Mouse (Mus musculus) liver, embryonic 14.5 days (tissue): Measurements from ENCODE around the gene Racgap1.

Experiments used
- CTCF ChIP-seq: IDR thresholded peaks from 2 replicates; pipeline ENCODE4 v1.5.1; 2016; ENCODE audit warnings: antibody characterized with exemption, low read depth, control low read depth
- EP300 ChIP-seq: IDR thresholded peaks from 2 replicates; pipeline ENCODE4 v1.6.1; 2016; ENCODE audit warnings: antibody characterized with exemption, low read depth

GRCm38 (mm10) chr15:99700219-99701106, 49.0 kb upstream of the Racgap1 start:
- TF ChIP-seq CTCF (no peak), EP300 (no peak)
